Mouse (Mus musculus): ENCODE results near the gene Lag3. TPM values are rescaled to one million over a fixed set of nuclear protein-coding genes. Genes with fewer than 3 reads are reported as not detected.
A peak's percentile ranks its signal among the peaks of the same experiment; 100 is the strongest.
"Not testable (repeated sequence)": the region's sequence is repeated elsewhere in the genome, so short reads cannot be mapped to it uniquely, and the experiment has no call there.

The Lag3 gene
- polyA plus RNA-seq, 1 experiment from 2014 or later = 1.6 TPM

- DNase-seq (ENCODE audit: low spot score) = peak; percentile 77
- Histone ChIP-seq H3K4me1 (peaks cover 24% of the 10 kb centered on the region), H3K27ac (peak overlapping the region; percentile 98), H3K27me3 (ENCODE audit: low read depth, poor library complexity, severe bottlenecking) (peaks cover 14% of the 10 kb centered on the region), H3K36me3 (no peaks in the 10 kb centered on the region), H3K4me3 (peak overlapping the region; percentile 65), H3K9me3 (replicated peaks) (no peaks in the 10 kb centered on the region)
- WGBS = 10% methylated on average over 24 of the region's 24 CpGs
Measured at GRCm38 (mm10) chr6:124904161-124904981, 7.1 kb downstream of the Lag3 start.

DNA sequence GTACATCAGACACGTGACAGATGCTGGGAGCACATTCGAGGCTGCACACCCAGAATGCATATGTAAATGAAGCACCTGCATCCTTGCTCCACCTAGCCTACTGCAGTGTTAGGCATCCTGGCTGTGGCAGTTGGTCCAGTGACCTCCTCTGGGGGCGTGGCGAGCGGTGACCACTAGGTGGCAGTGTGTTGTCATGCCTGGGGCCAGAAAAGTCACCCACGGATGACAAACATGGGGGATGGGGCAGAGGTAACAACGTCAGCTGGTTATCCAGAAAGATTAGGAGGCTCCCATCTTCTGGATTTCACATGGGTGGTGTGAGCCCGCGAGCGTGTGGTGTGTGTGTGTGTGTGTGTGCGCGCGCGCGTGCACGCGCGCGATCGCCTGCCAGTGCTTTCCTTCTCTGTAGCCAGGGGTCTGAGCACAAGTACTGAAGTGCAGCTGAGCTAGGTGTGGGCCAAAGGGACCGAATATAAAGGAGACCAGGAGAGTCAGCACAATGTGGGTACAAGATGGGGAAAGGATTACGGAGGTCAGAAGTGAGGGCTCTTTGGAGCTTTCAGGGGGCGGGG, 7.8 kb downstream of the Lag3 start:
- WGBS = under 1% methylated on average over 23 of the region's 23 CpGs
- Histone ChIP-seq H3K27me3 (ENCODE audit: low read depth, poor library complexity, severe bottlenecking) (peaks cover 7% of the 10 kb centered on the region), H3K4me1 (peaks cover 24% of the 10 kb centered on the region), H3K36me3 (no peaks in the 10 kb centered on the region), H3K9me3 (replicated peaks) (no peaks in the 10 kb centered on the region), H3K4me3 (peak overlapping the region; percentile 65), H3K27ac (peak overlapping the region; percentile 98)
- DNase-seq (ENCODE audit: low spot score) = peak; percentile 98

DNA sequence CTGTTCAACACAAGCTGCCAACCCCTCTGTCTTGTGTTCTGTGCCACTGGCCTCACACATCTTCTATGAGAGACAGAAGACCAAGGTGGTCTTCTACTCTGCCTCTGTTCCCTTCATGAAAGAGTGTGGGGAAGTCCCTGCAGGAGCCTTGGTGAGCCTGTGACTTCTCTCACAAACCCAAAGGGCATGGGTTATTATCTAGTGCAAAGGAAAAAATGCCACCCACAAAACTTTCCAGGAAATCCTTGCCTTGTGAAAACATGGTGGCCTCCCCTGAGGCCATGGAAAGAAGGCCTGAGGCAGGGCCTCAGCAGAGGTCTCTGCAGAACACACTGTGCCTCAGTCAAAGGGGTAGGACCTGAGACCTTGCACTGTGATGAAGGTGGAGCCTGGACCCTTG, 9.7 kb downstream of the Lag3 start:
- Histone ChIP-seq H3K36me3 (no peaks in the 10 kb centered on the region), H3K9me3 (replicated peaks) (no peaks in the 10 kb centered on the region), H3K27me3 (ENCODE audit: low read depth, poor library complexity, severe bottlenecking) (no peaks in the 10 kb centered on the region), H3K27ac (0 out of 2 replicates have a peak overlapping the region, but pooled peaks have one; percentile 19), H3K4me1 (peaks cover 24% of the 10 kb centered on the region), H3K4me3 (no peak overlapping the region)
- DNase-seq (ENCODE audit: low spot score) = no peak

DNA sequence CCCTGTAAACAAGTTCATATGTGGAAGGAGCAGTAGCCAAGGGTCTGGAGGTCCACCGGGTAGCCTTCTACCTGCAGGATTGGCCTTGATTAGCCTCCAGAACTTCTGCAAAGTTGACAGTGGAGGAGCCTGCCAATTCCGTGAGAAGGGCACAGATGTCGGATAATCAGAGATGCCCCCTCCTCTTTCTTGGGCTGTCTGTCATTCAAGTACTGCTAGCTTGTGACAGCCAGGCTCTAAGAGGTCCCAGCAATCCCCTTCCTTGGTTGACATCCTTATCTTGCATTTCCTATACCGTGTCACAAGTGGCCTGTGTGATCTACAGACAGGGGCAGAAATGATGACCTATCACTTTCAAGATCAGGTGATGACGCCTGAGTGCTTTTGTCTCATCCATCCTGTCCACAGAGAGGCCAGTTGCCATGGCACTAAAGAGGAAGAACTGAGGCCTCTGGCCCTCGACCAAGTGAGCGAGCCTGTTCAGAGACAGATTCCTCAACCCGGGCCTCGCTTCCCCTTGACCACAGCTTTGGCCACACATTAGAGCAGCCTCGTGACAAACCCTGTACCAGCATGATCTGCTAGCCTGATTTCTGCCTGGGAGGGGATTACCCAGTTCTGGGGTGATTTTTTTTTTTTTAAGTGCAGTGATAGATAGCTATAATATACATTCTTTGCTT, 10.6 kb downstream of the Lag3 start:
- Histone ChIP-seq H3K36me3 (no peaks in the 10 kb centered on the region), H3K9me3 (replicated peaks) (no peaks in the 10 kb centered on the region), H3K27me3 (ENCODE audit: low read depth, poor library complexity, severe bottlenecking) (no peaks in the 10 kb centered on the region), H3K27ac (no peak overlapping the region), H3K4me3 (no peak overlapping the region), H3K4me1 (peaks cover 24% of the 10 kb centered on the region)
- no peak for DNase-seq (ENCODE audit: low spot score)
- WGBS = 67% methylated on average over 10 of the region's 10 CpGs

GRCm38 (mm10) chr6:124900056-124900800, 11.3 kb downstream of the Lag3 start:
- Histone ChIP-seq H3K9me3 (replicated peaks) (no peaks in the 10 kb centered on the region), H3K27me3 (ENCODE audit: low read depth, poor library complexity, severe bottlenecking) (no peaks in the 10 kb centered on the region), H3K27ac (no peak overlapping the region), H3K4me3 (no peak overlapping the region), H3K36me3 (no peaks in the 10 kb centered on the region), H3K4me1 (peaks cover 19% of the 10 kb centered on the region)
- no peak for DNase-seq (ENCODE audit: low spot score)
- WGBS = 57% methylated on average over 8 of the region's 8 CpGs

DNA sequence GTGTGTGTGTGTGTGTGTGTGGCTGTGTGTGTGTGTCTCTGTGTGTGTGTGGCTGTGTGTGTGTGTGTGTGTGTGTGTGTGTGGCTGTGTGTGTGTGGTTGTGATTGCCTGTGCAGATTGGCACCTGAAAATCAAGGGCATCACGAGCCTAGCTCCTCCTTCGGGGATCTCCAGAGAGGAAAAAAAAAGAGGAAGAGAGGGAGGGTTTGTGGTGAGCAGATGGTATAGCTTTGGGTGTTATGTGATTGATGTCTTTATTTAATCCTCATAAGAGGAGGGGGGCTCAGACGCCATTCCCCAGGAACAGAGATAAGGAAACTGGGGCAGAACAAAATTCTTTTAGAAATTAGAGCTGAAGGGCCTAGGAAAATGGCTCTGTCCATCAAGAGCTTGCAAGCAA, 13.1 kb downstream of the Lag3 start:
- H3K27me3 ChIP-seq (ENCODE audit: low read depth, poor library complexity, severe bottlenecking) = no peaks in the 10 kb centered on the region
- WGBS = 53% methylated on average over 3 of the region's 3 CpGs
- H3K4me3 ChIP-seq = no peak overlapping the region
- no peaks in the 10 kb centered on the region for H3K36me3 ChIP-seq
- no peak for DNase-seq (ENCODE audit: low spot score)
- no peak overlapping the region for H3K27ac ChIP-seq
- peaks cover 2% of the 10 kb centered on the region; the same call in 1 of the 2 replicates for H3K4me1 ChIP-seq
- H3K9me3 ChIP-seq (replicated peaks) = no peaks in the 10 kb centered on the region

DNA sequence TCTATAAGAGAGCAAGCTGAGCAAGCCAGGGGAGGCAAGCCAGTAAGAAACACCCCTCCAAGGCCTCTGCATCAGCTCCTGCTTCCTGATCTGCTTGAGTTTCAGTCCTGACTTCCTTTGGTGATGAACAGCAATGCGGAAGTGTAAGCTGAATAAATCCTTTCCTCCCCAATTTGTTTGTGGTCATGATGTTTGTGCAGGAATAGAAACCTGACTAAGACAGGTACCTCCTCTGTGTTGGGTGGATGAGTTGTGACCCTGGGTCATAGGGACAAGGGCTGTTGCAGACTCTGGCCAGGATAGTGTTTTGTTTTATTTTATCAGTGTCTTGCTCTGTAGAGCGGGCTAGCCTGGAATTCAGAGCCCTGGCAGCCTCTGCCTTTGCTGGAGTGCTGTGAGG, 17.4 kb downstream of the Lag3 start:
- DNase-seq (ENCODE audit: low spot score); H3K4me1 ChIP-seq; H3K27ac ChIP-seq; H3K36me3 ChIP-seq; H3K27me3 ChIP-seq (ENCODE audit: low read depth, poor library complexity, severe bottlenecking); H3K9me3 ChIP-seq (replicated peaks); H3K4me3 ChIP-seq: not testable (repeated sequence)
- WGBS = 91% methylated on average over 2 of the region's 2 CpGs

GRCm38 (mm10) chr6:124890997-124891396, 20.5 kb downstream of the Lag3 start:
- no peak for DNase-seq (ENCODE audit: low spot score)
- no peak overlapping the region for H3K4me3 ChIP-seq
- H3K36me3 ChIP-seq = no peaks in the 10 kb centered on the region
- H3K27me3 ChIP-seq (ENCODE audit: low read depth, poor library complexity, severe bottlenecking) = no peaks in the 10 kb centered on the region
- 67% methylated on average over 6 of the region's 6 CpGs for WGBS
- no peaks in the 10 kb centered on the region for H3K4me1 ChIP-seq
- H3K27ac ChIP-seq = no peak overlapping the region
- no peaks in the 10 kb centered on the region for H3K9me3 ChIP-seq (replicated peaks)

GRCm38 (mm10) chr6:124888555-124889125, 22.9 kb downstream of the Lag3 start:
- no peak overlapping the region for H3K27ac ChIP-seq
- WGBS = 91% methylated on average over 6 of the region's 6 CpGs
- no peak overlapping the region for H3K4me3 ChIP-seq
- H3K27me3 ChIP-seq (ENCODE audit: low read depth, poor library complexity, severe bottlenecking) = no peaks in the 10 kb centered on the region
- no peaks in the 10 kb centered on the region for H3K9me3 ChIP-seq (replicated peaks)
- DNase-seq (ENCODE audit: low spot score) = no peak
- H3K4me1 ChIP-seq = peaks cover 5% of the 10 kb centered on the region; the same call in 1 of the 2 replicates
- no peaks in the 10 kb centered on the region for H3K36me3 ChIP-seq

DNA sequence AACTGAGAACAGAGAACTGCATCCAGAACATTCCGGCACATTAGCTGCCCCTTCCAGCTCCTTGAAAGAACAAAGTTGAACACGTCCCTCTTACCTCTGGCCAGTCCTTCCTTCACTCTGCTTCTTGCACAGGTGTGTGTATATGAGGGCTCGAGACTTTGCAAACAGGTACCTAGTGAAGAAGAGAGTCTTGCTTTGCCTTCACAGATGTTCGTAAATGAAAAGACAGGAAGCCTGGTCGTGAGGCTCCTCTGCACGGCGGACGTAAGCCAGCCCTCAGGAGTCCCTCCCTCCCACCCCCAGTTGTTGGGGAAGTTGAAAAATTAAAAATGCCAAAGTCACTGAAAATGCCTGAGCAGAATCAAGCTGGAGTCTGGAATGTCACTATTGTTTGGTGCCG, 23.5 kb downstream of the Lag3 start, which contains the start of gene Cd4:
Cd4 (minus strand) TSS at position 236 of the 400 bp plus-strand sequence.
- Histone ChIP-seq H3K9me3 (replicated peaks) (no peaks in the 10 kb centered on the region), H3K27me3 (ENCODE audit: low read depth, poor library complexity, severe bottlenecking) (no peaks in the 10 kb centered on the region), H3K27ac (no peak within 1 kb of the TSS), H3K4me1 (peaks cover 5% of the 10 kb centered on the region; the same call in 1 of the 2 replicates), H3K4me3 (no peak within 1 kb of the TSS), H3K36me3 (no peaks in the 10 kb centered on the region)
- no peak for DNase-seq (ENCODE audit: low spot score)
- WGBS = 91% methylated on average over 9 of the region's 9 CpGs

DNA sequence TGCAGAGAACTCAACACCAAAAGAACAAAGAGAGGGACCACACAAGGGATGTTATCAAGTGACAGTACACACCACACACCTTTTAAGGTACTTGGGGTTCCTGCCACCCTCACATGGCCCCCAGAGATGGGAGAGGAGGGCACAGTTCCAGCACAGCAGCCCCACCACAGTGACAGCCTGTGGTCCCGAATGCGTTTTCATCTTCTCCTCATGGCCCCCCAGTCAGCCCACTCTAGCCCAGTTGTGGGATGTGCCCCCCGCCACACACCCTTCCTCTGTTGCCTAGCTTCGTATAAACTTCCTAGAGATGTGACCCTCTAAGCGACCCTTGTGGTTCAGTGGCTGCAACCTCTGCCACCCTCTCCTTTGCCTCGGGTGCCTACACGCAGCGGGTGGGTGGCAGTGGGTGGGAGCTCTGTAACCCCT, 25.5 kb downstream of the Lag3 start:
- Histone ChIP-seq H3K27ac (no peak overlapping the region), H3K9me3 (replicated peaks) (no peaks in the 10 kb centered on the region), H3K36me3 (no peaks in the 10 kb centered on the region), H3K4me1 (peaks cover 5% of the 10 kb centered on the region; the same call in 1 of the 2 replicates), H3K4me3 (no peak overlapping the region), H3K27me3 (ENCODE audit: low read depth, poor library complexity, severe bottlenecking) (no peaks in the 10 kb centered on the region)
- DNase-seq (ENCODE audit: low spot score) = no peak
- WGBS = 92% methylated on average over 8 of the region's 8 CpGs

DNA sequence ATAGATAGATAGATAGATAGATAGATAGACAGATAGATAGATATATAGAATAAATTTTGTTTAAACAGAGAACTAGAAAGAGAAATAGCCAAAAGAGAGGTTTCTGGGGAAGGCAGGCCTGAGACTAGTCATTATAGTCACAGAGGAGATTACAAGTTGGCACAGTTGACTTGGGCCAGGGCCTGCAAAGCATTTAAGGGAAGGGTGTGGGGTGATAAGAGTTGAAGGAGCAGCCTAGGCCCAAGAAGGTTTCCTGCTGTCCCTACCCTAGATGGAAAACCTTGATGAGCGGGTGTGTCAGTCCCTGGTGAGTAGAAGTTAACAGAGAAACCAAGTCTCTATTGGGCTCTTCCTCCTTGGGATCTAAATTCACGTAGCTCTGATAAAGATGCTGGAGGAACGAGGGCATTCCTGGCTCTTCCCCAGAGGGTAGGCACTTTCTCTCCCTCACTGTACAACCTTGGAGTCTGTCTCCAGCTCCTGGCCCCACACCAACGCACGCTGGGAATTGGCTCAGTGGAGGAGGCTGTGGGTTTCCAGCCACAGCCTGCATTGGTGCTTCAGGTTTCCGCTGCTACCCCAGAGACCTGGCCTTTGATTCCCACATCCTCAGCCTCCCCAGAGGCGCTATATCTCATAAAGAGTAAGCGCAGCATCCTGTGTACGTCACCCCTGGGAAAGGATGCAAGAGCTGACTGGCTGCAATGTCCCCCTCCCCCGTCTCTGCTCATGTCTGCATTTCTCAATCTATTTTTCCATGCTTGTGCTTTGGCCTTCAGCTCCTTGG, 26.6 kb downstream of the Lag3 start:
- Histone ChIP-seq H3K4me1 (peaks cover 5% of the 10 kb centered on the region; the same call in 1 of the 2 replicates), H3K27me3 (ENCODE audit: low read depth, poor library complexity, severe bottlenecking) (no peaks in the 10 kb centered on the region), H3K27ac (no peak overlapping the region), H3K36me3 (no peaks in the 10 kb centered on the region), H3K4me3 (no peak overlapping the region), H3K9me3 (replicated peaks) (no peaks in the 10 kb centered on the region)
- no peak for DNase-seq (ENCODE audit: low spot score)
- WGBS = 77% methylated on average over 10 of the region's 10 CpGs
